Mouse (Mus musculus) left cerebral cortex, adult 6 months (tissue): ENCODE results near the gene Ddx3y. TPM values are rescaled to one million over a fixed set of nuclear protein-coding genes. Genes with fewer than 3 reads are reported as not detected.

Experiments
- long read RNA-seq, 2 experiments: library from polyadenylated mRNA; unstranded; transcript quantifications; one replicate each; pipeline ENCODE4 v2.0.0; 2019 to 2020
- polyA plus RNA-seq: library from polyadenylated mRNA; unstranded; fragments of <200 nt; fragmentation: Nextera tagmentation; gene quantifications from 2 replicates; pipeline ENCODE4 v1.2.3, GENCODE M21; 2021

Gene Ddx3y
- polyA plus RNA-seq = 0.04 TPM in 1 of 2 replicates, not detected in the other
- long read RNA-seq, experiment 1, full-length matches to known transcripts = 69 of 156 reads
- long read RNA-seq, experiment 1, partial matches to known transcripts = 18 of 156 reads
- long read RNA-seq, experiment 1, other reads (novel, unspliced or antisense) = 69 of 156 reads
- long read RNA-seq, experiment 2 = 0 reads

GRCm38 (mm10) chrY:1286171-1286795 lies at the start of gene Ddx3y:
TSS of gene Ddx3y (minus strand) at chrY:1286629.

GRCm38 (mm10) chrY:1245426-1245863 lies 41.0 kb downstream of the Ddx3y start, which contains the start of gene Uty:
TSS of gene Uty (minus strand) at chrY:1245759.

Other genes starting within 250 kb of the Ddx3y start
- gene Uty, start 40.9 kb downstream of the Ddx3y start, polyA plus RNA-seq = not detected in 2 replicates
- not detected in 2 replicates for gene Usp9y, start 173.2 kb upstream of the Ddx3y start, polyA plus RNA-seq